Mouse (Mus musculus): ENCODE results near the gene Obp2a. TPM values are rescaled to one million over a fixed set of nuclear protein-coding genes. Genes with fewer than 3 reads are reported as not detected.
"Not testable (repeated sequence)": the region's sequence is repeated elsewhere in the genome, so short reads cannot be mapped to it uniquely, and the experiment has no call there.

The Obp2a gene
- polyA plus RNA-seq, 1 experiment from 2014 or later, result not detected

- not testable (repeated sequence) for H3K4me2 ChIP-seq
- 34% methylated on average over 3 of the region's 3 CpGs for WGBS (ENCODE audit: insufficient replicate concordance)
These were observed 11.8 kb downstream of the Obp2a start for GRCm38 (mm10) chr2:25711641-25712040.

GRCm38 (mm10) chr2:25717222-25717621, 17.4 kb downstream of the Obp2a start:
- no peak for ATAC-seq (ENCODE audit: insufficient read depth)

More at GRCm38 (mm10) chr2:25711641-25712040, 11.8 kb downstream of the Obp2a start:
- H3K9me3 ChIP-seq (replicated peaks); H3K27ac ChIP-seq (replicated peaks); H3K9ac ChIP-seq; H3K27me3 ChIP-seq; H3K4me1 ChIP-seq (replicated peaks); ATAC-seq (ENCODE audit: insufficient read depth); H3K4me3 ChIP-seq (replicated peaks); H3K36me3 ChIP-seq (replicated peaks): not testable (repeated sequence)

DNA sequence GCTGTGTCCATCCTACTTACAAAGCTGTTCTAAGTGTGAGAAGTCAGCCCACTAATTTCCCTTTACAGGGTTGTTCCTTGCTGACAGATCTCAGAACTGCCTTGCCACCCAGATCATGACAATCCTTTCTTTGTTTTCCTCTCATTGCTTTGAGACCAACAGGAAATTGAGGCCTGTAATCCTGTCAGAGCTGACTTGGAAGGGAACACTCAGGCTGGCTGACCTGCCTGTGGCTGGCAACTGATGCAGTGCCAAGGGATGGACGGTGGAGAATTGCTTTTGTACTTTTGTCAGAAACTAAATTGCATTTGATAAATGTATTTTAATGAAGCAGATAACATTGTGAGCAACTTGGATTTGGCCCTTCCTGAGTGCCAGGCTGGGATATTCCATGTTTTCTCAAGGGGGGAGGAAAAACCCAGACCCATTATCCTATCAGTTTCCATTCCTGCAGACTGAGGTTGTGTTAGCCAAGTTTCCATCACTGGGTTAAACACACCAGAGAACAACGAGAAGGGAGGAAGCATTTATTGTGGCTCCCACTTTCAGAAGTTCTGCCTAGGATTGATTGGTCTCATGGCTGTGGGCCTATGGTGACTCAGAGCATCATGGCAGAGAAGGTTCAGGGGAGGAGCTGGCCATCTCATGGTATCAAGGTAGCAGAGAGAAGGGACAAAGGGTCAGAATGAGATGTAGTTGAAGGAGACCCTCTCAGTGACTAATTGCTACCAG, 33.5 kb downstream of the Obp2a start:
- WGBS (ENCODE audit: insufficient replicate concordance), result 41% methylated on average over 2 of the region's 2 CpGs
- ATAC-seq (ENCODE audit: insufficient read depth), result no peak
- H3K4me3 ChIP-seq (replicated peaks), result no peak overlapping the region
- no peak overlapping the region for H3K9ac ChIP-seq
- no peaks in the 10 kb centered on the region for H3K4me1 ChIP-seq (replicated peaks)
- no peaks in the 10 kb centered on the region for H3K36me3 ChIP-seq (replicated peaks)
- H3K27ac ChIP-seq (replicated peaks), result no peak overlapping the region
- H3K4me2 ChIP-seq, result no peak overlapping the region
- no peaks in the 10 kb centered on the region for H3K27me3 ChIP-seq
- H3K9me3 ChIP-seq (replicated peaks), result no peaks in the 10 kb centered on the region

More at GRCm38 (mm10) chr2:25717222-25717621, 17.4 kb downstream of the Obp2a start:
- Histone ChIP-seq H3K36me3 (replicated peaks) (no peaks in the 10 kb centered on the region), H3K4me2 (no peak overlapping the region), H3K4me3 (replicated peaks) (no peak overlapping the region), H3K27ac (replicated peaks) (no peak overlapping the region), H3K27me3 (no peaks in the 10 kb centered on the region), H3K9me3 (replicated peaks) (no peaks in the 10 kb centered on the region), H3K4me1 (replicated peaks) (no peaks in the 10 kb centered on the region), H3K9ac (no peak overlapping the region)

DNA sequence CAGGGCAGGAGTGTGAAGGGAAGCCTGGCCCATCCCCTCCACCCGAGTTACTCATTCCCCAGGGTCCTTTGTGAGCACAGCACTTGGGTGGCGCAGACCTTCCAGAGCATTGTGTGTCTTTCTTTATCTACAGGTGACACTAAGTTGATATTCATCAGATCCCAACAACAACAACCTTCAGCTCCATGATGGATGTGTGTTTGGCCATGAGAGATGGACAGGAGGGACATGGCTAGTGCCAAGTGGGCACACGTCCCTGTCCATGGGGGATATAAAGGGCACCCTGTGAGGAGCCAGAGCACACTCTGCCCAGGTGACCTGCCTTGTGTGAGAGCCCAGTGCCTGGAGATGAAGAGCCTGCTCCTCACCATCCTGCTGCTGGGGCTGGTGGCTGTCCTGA, 36.9 kb downstream of the Obp2a start, which contains the start of gene Obp2b:
Gene Obp2b, plus strand, starts transcription at position 301 of the 400 bp plus-strand sequence.
- not testable (repeated sequence) for H3K36me3 ChIP-seq (replicated peaks); H3K4me1 ChIP-seq (replicated peaks); H3K9ac ChIP-seq; H3K27me3 ChIP-seq; ATAC-seq (ENCODE audit: insufficient read depth); H3K4me3 ChIP-seq (replicated peaks); H3K27ac ChIP-seq (replicated peaks); H3K4me2 ChIP-seq; H3K9me3 ChIP-seq (replicated peaks)
- WGBS (ENCODE audit: insufficient replicate concordance), result 74% methylated on average over 3 of the region's 3 CpGs

- no peak overlapping the region for H3K4me2 ChIP-seq
- ATAC-seq (ENCODE audit: insufficient read depth), result no peak
- no peaks in the 10 kb centered on the region for H3K36me3 ChIP-seq (replicated peaks)
- H3K9me3 ChIP-seq (replicated peaks), result no peaks in the 10 kb centered on the region
- no peak overlapping the region for H3K27ac ChIP-seq (replicated peaks)
- no peaks in the 10 kb centered on the region for H3K27me3 ChIP-seq
- 63% methylated on average over 1 of the region's 1 CpGs for WGBS (ENCODE audit: insufficient replicate concordance)
- no peak overlapping the region for H3K4me3 ChIP-seq (replicated peaks)
- no peak overlapping the region for H3K9ac ChIP-seq
- no peaks in the 10 kb centered on the region for H3K4me1 ChIP-seq (replicated peaks)
These were observed 41.8 kb downstream of the Obp2a start for GRCm38 (mm10) chr2:25741671-25742070.

Other genes with a start within 250 kb of the Obp2a start
- 0.38 and 1.0 TPM in 2 replicates for gene Clic3, start 243.2 kb upstream of the Obp2a start, polyA plus RNA-seq (2015; fragmentation: Nextera tagmentation; extraction: Ambion mirVana)
- gene Paxx, start 238.9 kb upstream of the Obp2a start, polyA plus RNA-seq (2015; fragmentation: Nextera tagmentation; extraction: Ambion mirVana), result 8.3 and 10.6 TPM in 2 replicates
- gene Ptgds, start 230.0 kb upstream of the Obp2a start, polyA plus RNA-seq (2015; fragmentation: Nextera tagmentation; extraction: Ambion mirVana), result 0.23 and 0.38 TPM in 2 replicates
- gene Lcn12, start 206.1 kb upstream of the Obp2a start, polyA plus RNA-seq (2015; fragmentation: Nextera tagmentation; extraction: Ambion mirVana), result not detected in 2 replicates
- 24.0 and 28.6 TPM in 2 replicates for gene Fbxw5, start 199.3 kb upstream of the Obp2a start, polyA plus RNA-seq (2015; fragmentation: Nextera tagmentation; extraction: Ambion mirVana)
- gene C8g, start 198.3 kb upstream of the Obp2a start, polyA plus RNA-seq (2015; fragmentation: Nextera tagmentation; extraction: Ambion mirVana), result 64.9 and 88.1 TPM in 2 replicates
- 14.1 and 15.1 TPM in 2 replicates for gene Traf2, start 153.1 kb upstream of the Obp2a start, polyA plus RNA-seq (2015; fragmentation: Nextera tagmentation; extraction: Ambion mirVana)
- 186 and 201 TPM in 2 replicates for gene Edf1, start 142.2 kb upstream of the Obp2a start, polyA plus RNA-seq (2015; fragmentation: Nextera tagmentation; extraction: Ambion mirVana)
- 0.32 and 7.7 TPM in 2 replicates for gene Mamdc4, start 125.2 kb upstream of the Obp2a start, polyA plus RNA-seq (2015; fragmentation: Nextera tagmentation; extraction: Ambion mirVana)
- 31.2 and 36.3 TPM in 2 replicates for gene Phpt1, start 124.8 kb upstream of the Obp2a start, polyA plus RNA-seq (2015; fragmentation: Nextera tagmentation; extraction: Ambion mirVana)
- 0.03 TPM in 1 of 2 replicates, not detected in the other for gene Ajm1, start 118.3 kb upstream of the Obp2a start, polyA plus RNA-seq (2015; fragmentation: Nextera tagmentation; extraction: Ambion mirVana)
- 21.7 and 23.5 TPM in 2 replicates for gene Rabl6, start 91.5 kb upstream of the Obp2a start, polyA plus RNA-seq (2015; fragmentation: Nextera tagmentation; extraction: Ambion mirVana)
- gene Ccdc183, start 82.4 kb upstream of the Obp2a start, polyA plus RNA-seq (2015; fragmentation: Nextera tagmentation; extraction: Ambion mirVana), result 0.05 and 0.06 TPM in 2 replicates
- 8.2 and 9.9 TPM in 2 replicates for gene Tmem141, start 78.0 kb upstream of the Obp2a start, polyA plus RNA-seq (2015; fragmentation: Nextera tagmentation; extraction: Ambion mirVana)
- gene Fcna, start 72.0 kb upstream of the Obp2a start, polyA plus RNA-seq (2015; fragmentation: Nextera tagmentation; extraction: Ambion mirVana), result 70.4 and 90.0 TPM in 2 replicates
- not detected in 2 replicates for gene Lcn8, start 46.9 kb upstream of the Obp2a start, polyA plus RNA-seq (2015; fragmentation: Nextera tagmentation; extraction: Ambion mirVana)
- gene Lcn5, start 42.1 kb upstream of the Obp2a start, polyA plus RNA-seq (2015; fragmentation: Nextera tagmentation; extraction: Ambion mirVana), result not detected in 2 replicates
- not detected in 2 replicates for gene Lcn6, start 23.3 kb upstream of the Obp2a start, polyA plus RNA-seq (2015; fragmentation: Nextera tagmentation; extraction: Ambion mirVana)
- gene Lcn10, start 17.3 kb upstream of the Obp2a start, polyA plus RNA-seq (2015; fragmentation: Nextera tagmentation; extraction: Ambion mirVana), result not detected in 2 replicates
- 7.5 TPM in 2 replicates for gene Bmyc, start 6.7 kb downstream of the Obp2a start, polyA plus RNA-seq (2015; fragmentation: Nextera tagmentation; extraction: Ambion mirVana)
- gene Obp2b, start 37.0 kb downstream of the Obp2a start, polyA plus RNA-seq (2015; fragmentation: Nextera tagmentation; extraction: Ambion mirVana), result not detected in 2 replicates
- not detected in 2 replicates for gene Lcn3, start 65.5 kb downstream of the Obp2a start, polyA plus RNA-seq (2015; fragmentation: Nextera tagmentation; extraction: Ambion mirVana)
- gene Lcn11, start 77.0 kb downstream of the Obp2a start, polyA plus RNA-seq (2015; fragmentation: Nextera tagmentation; extraction: Ambion mirVana), result not detected in 2 replicates
- not detected in 2 replicates for gene Gm13539, start 82.2 kb downstream of the Obp2a start, polyA plus RNA-seq (2015; fragmentation: Nextera tagmentation; extraction: Ambion mirVana)
- gene Glt6d1, start 115.8 kb downstream of the Obp2a start, polyA plus RNA-seq (2015; fragmentation: Nextera tagmentation; extraction: Ambion mirVana), result not detected in 2 replicates
- gene Lcn9, start 123.1 kb downstream of the Obp2a start, polyA plus RNA-seq (2015; fragmentation: Nextera tagmentation; extraction: Ambion mirVana), result not detected in 2 replicates
- not detected in 2 replicates for gene Sohlh1, start 147.2 kb downstream of the Obp2a start, polyA plus RNA-seq (2015; fragmentation: Nextera tagmentation; extraction: Ambion mirVana)
- gene Kcnt1, start 163.7 kb downstream of the Obp2a start, polyA plus RNA-seq (2015; fragmentation: Nextera tagmentation; extraction: Ambion mirVana), result not detected in 2 replicates